Mouse (Mus musculus): ENCODE data around the gene Prr9.

GRCm38 (mm10) chr3:92153322-92153721, 29.6 kb upstream of the Prr9 start:
- TF ChIP-seq E2F4 (IDR thresholded peaks at IDR 0.05; ENCODE audit: insufficient read depth) (no peak), TCF3 (IDR thresholded peaks at IDR 0.05; ENCODE audit: insufficient read length, low read depth) (no peak), POLR2A (IDR thresholded peaks at IDR 0.05; ENCODE audit: insufficient read length, low read depth) (no peak), USF1 (IDR thresholded peaks at IDR 0.05; ENCODE audit: low read depth) (no peak), SRF (IDR thresholded peaks at IDR 0.05; ENCODE audit: control insufficient read depth, insufficient read length, low read depth) (no peak), TCF12 (IDR thresholded peaks at IDR 0.05; ENCODE audit: insufficient read depth, poor library complexity, severe bottlenecking) (no peak), MYOG (IDR thresholded peaks at IDR 0.05; ENCODE audit: control insufficient read depth in 1 of 3, insufficient read depth in 1 of 3, insufficient read length in 2 of 3, low read depth in 2 of 3) (no peak), MAX (IDR thresholded peaks at IDR 0.05; ENCODE audit: low read depth) (no peak), CEBPB (IDR thresholded peaks at IDR 0.05; ENCODE audit: insufficient read depth, poor library complexity, severe bottlenecking) (no peak), MYOD1 (IDR thresholded peaks at IDR 0.05; ENCODE audit: control insufficient read depth in 1 of 3, insufficient read length in 2 of 3, low read depth in 2 of 3) (no peak), POLR2AphosphoS2 (IDR thresholded peaks at IDR 0.05; ENCODE audit: insufficient read length, low read depth) (no peak), REST (IDR thresholded peaks at IDR 0.05; ENCODE audit: insufficient read depth, insufficient read length) (no peak)
